In the genomic region with DNA sequence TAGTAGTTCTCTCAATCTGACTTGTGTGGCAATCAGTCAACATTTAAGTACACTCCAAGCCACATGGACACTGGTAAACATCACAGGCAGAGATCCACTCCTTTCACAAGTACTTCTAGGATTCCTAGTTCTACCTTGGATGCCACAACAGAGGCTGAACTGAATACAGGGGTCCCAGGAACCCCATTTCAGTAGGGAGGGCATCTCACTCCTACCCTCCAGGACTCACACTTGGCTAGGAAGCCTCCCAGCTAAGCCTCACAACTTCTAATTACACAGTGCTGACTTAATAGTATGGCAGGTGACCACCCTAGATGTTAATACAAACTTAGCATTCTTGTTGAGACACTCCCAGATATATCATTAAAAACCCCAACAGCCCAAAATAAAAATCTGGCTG, we compare ENCODE assay signal across 9 mouse cellular contexts. TPM values are rescaled to one million over a fixed set of nuclear protein-coding genes. Genes with fewer than 3 reads are reported as not detected.
DNase-seq lines count a peak whose midpoint lies in the region; ATAC-seq and TF ChIP-seq lines count a peak whose summit lies in the region.
"Had no signal": no experiment of that assay in that cellular context is flagged by ENCODE, and none has a peak within 500 bp of the region (broad histone marks: within the 10 kb centered on the region; RNA-seq: fewer than 3 reads in every experiment).

No protein-coding gene starts in this region.

- no peak for ATAC-seq in lung, embryonic 14.5 days (ENCODE audit: insufficient read depth)
- no peak for ATAC-seq in neural tube, embryonic 13.5 days (ENCODE audit: low read depth)
- ATAC-seq in erythroid progenitor cell, adult 5-6 weeks (replicated peaks; ENCODE audit: low FRiP score, poor library complexity, severe bottlenecking): no peak

- H3K27ac ChIP-seq in lung, embryonic 14.5 days (ENCODE audit: low read depth): no peak overlapping the region
- no peak overlapping the region for H3K27ac ChIP-seq in forebrain, embryonic 10.5 days
- no peak overlapping the region for H3K27ac ChIP-seq in limb, embryonic 10.5 days
- H3K27ac ChIP-seq in neural tube, embryonic 13.5 days (replicated peaks): no peak overlapping the region

- no peaks in the 10 kb centered on the region for H3K9me3 ChIP-seq in lung, embryonic 14.5 days (ENCODE audit: low read depth, low read length)
- no peaks in the 10 kb centered on the region for H3K9me3 ChIP-seq in forebrain, embryonic 10.5 days
- H3K9me3 ChIP-seq in limb, embryonic 10.5 days (replicated peaks): no peaks in the 10 kb centered on the region
- no peaks in the 10 kb centered on the region for H3K9me3 ChIP-seq in neural tube, embryonic 13.5 days

- no peak for DNase-seq in lung, embryonic 14.5 days
- no peak for DNase-seq in lung, postnatal 25 days (ENCODE audit: low spot score)
- no peak for DNase-seq in forebrain, embryonic 10.5 days (ENCODE audit: extremely low spot score, low spot score)
- DNase-seq in limb, embryonic 10.5 days (ENCODE audit: low spot score): no peak
- no peak for DNase-seq in cerebellum, postnatal 36 days
- DNase-seq in embryo, embryonic 10.5 days (ENCODE audit: low spot score): no peak
- DNase-seq: thymus, adult 18-20 months had no signal

- peaks cover 4% of the 10 kb centered on the region for H3K4me1 ChIP-seq in lung, embryonic 14.5 days (ENCODE audit: insufficient read depth)
- H3K4me1 ChIP-seq in forebrain, embryonic 10.5 days: peaks cover 26% of the 10 kb centered on the region
- H3K4me1 ChIP-seq in limb, embryonic 10.5 days: peaks cover 19% of the 10 kb centered on the region
- peaks cover 35% of the 10 kb centered on the region for H3K4me1 ChIP-seq in neural tube, embryonic 13.5 days (replicated peaks)

- H3K36me3 ChIP-seq in lung, embryonic 14.5 days (ENCODE audit: insufficient read depth): peaks cover 20% of the 10 kb centered on the region
- H3K36me3 ChIP-seq in forebrain, embryonic 10.5 days (replicated peaks): peaks cover 33% of the 10 kb centered on the region
- H3K36me3 ChIP-seq in limb, embryonic 10.5 days: peaks cover 26% of the 10 kb centered on the region
- peaks cover 10% of the 10 kb centered on the region for H3K36me3 ChIP-seq in neural tube, embryonic 13.5 days

- peak overlapping the region; percentile 74 for H3K4me2 ChIP-seq in lung, embryonic 14.5 days
- H3K4me2 ChIP-seq in neural tube, embryonic 13.5 days: peak overlapping the region; percentile 97

- H3K27me3 ChIP-seq in lung, embryonic 14.5 days (ENCODE audit: insufficient read depth, low read length): no peaks in the 10 kb centered on the region
- H3K27me3 ChIP-seq in forebrain, embryonic 10.5 days (ENCODE audit: poor library complexity, severe bottlenecking): no peaks in the 10 kb centered on the region
- no peaks in the 10 kb centered on the region for H3K27me3 ChIP-seq in limb, embryonic 10.5 days (ENCODE audit: low read depth, poor library complexity, severe bottlenecking)
- H3K27me3 ChIP-seq in neural tube, embryonic 13.5 days: no peaks in the 10 kb centered on the region

- TF ChIP-seq CTCF in lung, embryonic 14.5 days (IDR thresholded peaks at IDR 0.05; ENCODE audit: low read depth): no peak

- peak overlapping the region; percentile 97 for H3K4me3 ChIP-seq in lung, embryonic 14.5 days (ENCODE audit: low read depth, low read length)
- peak overlapping the region; percentile 98 for H3K4me3 ChIP-seq in forebrain, embryonic 10.5 days
- H3K4me3 ChIP-seq in limb, embryonic 10.5 days: peak overlapping the region; percentile 93
- H3K4me3 ChIP-seq in neural tube, embryonic 13.5 days: peak overlapping the region; percentile 86

- peak overlapping the region; percentile 93 for H3K9ac ChIP-seq in lung, embryonic 14.5 days
- H3K9ac ChIP-seq in neural tube, embryonic 13.5 days: peak overlapping the region; percentile 89; the same call in 1 of the 2 replicates

RNA-seq across cellular contexts. Expression of a gene that starts 6.7 kb away (rescaled TPM):
- 90.7 and 91.9 TPM in 2 replicates for polyA plus RNA-seq in lung, embryonic 14.5 days (2014; fragmentation: Nextera tagmentation; extraction: Ambion mirVana)
- polyA plus RNA-seq in forebrain, embryonic 10.5 days (2016; fragmentation: Nextera tagmentation; extraction: Ambion mirVana): 86.8 and 95.5 TPM in 2 replicates
- 84.9 and 89.2 TPM in 2 replicates for polyA plus RNA-seq in limb, embryonic 10.5 days (2016; fragmentation: Nextera tagmentation; extraction: Ambion mirVana)
- 74.5 and 83.4 TPM in 2 replicates for polyA plus RNA-seq in neural tube, embryonic 13.5 days (2015; fragmentation: Nextera tagmentation; extraction: Ambion mirVana)
- total RNA-seq in erythroid progenitor cell, adult 5-6 weeks (2015; ENCODE audit: low replicate concordance): 46.1 and 53.7 TPM in 2 replicates
- 18.8 and 32.0 TPM in 2 replicates for total RNA-seq in erythroid progenitor cell, adult 5-6 weeks (2017; ENCODE audit: low replicate concordance)

RNA-seq across cellular contexts. Expression of a gene that starts 20.0 kb away (rescaled TPM):
- 2.7 and 2.9 TPM in 2 replicates for polyA plus RNA-seq in lung, embryonic 14.5 days (2014; fragmentation: Nextera tagmentation; extraction: Ambion mirVana)
- 0.34 and 0.47 TPM in 2 replicates for polyA plus RNA-seq in forebrain, embryonic 10.5 days (2016; fragmentation: Nextera tagmentation; extraction: Ambion mirVana)
- polyA plus RNA-seq in limb, embryonic 10.5 days (2016; fragmentation: Nextera tagmentation; extraction: Ambion mirVana): 0.59 and 0.71 TPM in 2 replicates
- polyA plus RNA-seq in neural tube, embryonic 13.5 days (2015; fragmentation: Nextera tagmentation; extraction: Ambion mirVana): 0.57 and 0.84 TPM in 2 replicates
- total RNA-seq in erythroid progenitor cell, adult 5-6 weeks (2015; ENCODE audit: low replicate concordance): not detected in 2 replicates
- total RNA-seq in erythroid progenitor cell, adult 5-6 weeks (2017; ENCODE audit: low replicate concordance): not detected in 2 replicates

RNA-seq across cellular contexts. Expression of a gene that starts 20.4 kb away (rescaled TPM):
- polyA plus RNA-seq in lung, embryonic 14.5 days (2014; fragmentation: Nextera tagmentation; extraction: Ambion mirVana): 0.91 and 1.1 TPM in 2 replicates
- polyA plus RNA-seq in forebrain, embryonic 10.5 days (2016; fragmentation: Nextera tagmentation; extraction: Ambion mirVana): 10.0 and 11.8 TPM in 2 replicates
- 0.30 and 0.45 TPM in 2 replicates for polyA plus RNA-seq in limb, embryonic 10.5 days (2016; fragmentation: Nextera tagmentation; extraction: Ambion mirVana)
- 115 and 117 TPM in 2 replicates for polyA plus RNA-seq in neural tube, embryonic 13.5 days (2015; fragmentation: Nextera tagmentation; extraction: Ambion mirVana)
- total RNA-seq in erythroid progenitor cell, adult 5-6 weeks (2015; ENCODE audit: low replicate concordance): not detected in 2 replicates
- total RNA-seq in erythroid progenitor cell, adult 5-6 weeks (2017; ENCODE audit: low replicate concordance): not detected in 2 replicates

RNA-seq across cellular contexts. Expression of a gene that starts 54.6 kb away (rescaled TPM):
- 8.6 and 10.1 TPM in 2 replicates for polyA plus RNA-seq in lung, embryonic 14.5 days (2014; fragmentation: Nextera tagmentation; extraction: Ambion mirVana)
- 10.9 and 11.1 TPM in 2 replicates for polyA plus RNA-seq in forebrain, embryonic 10.5 days (2016; fragmentation: Nextera tagmentation; extraction: Ambion mirVana)
- polyA plus RNA-seq in limb, embryonic 10.5 days (2016; fragmentation: Nextera tagmentation; extraction: Ambion mirVana): 7.7 and 10.0 TPM in 2 replicates
- 15.0 and 16.5 TPM in 2 replicates for polyA plus RNA-seq in neural tube, embryonic 13.5 days (2015; fragmentation: Nextera tagmentation; extraction: Ambion mirVana)
- total RNA-seq in erythroid progenitor cell, adult 5-6 weeks (2015; ENCODE audit: low replicate concordance): 1.1 TPM in 1 of 2 replicates, not detected in the other
- 0.26 and 1.7 TPM in 2 replicates for total RNA-seq in erythroid progenitor cell, adult 5-6 weeks (2017; ENCODE audit: low replicate concordance)
